Mouse (Mus musculus) kidney, postnatal 14 days (tissue): ENCODE results near the gene Zfp819.

Experiments used
- DNase-seq: peaks from one replicate; pipeline ENCODE4 v3.0.0; 2022; ENCODE audit warnings: mixed read lengths

Gene Zfp819

GRCm38 (mm10) chr7:43606896-43607742 lies at the start of gene Zfp819:
Gene Zfp819 (plus strand): TSS chr7:43607169.
- DNase-seq: peak; percentile 63

GRCm38 (mm10) chr7:43562006-43562633 lies 44.8 kb upstream of the Zfp819 start, which contains the start of gene Zfp658:
Gene Zfp658 (plus strand): TSS chr7:43562256.
- peak; percentile 90 for DNase-seq

DNA sequence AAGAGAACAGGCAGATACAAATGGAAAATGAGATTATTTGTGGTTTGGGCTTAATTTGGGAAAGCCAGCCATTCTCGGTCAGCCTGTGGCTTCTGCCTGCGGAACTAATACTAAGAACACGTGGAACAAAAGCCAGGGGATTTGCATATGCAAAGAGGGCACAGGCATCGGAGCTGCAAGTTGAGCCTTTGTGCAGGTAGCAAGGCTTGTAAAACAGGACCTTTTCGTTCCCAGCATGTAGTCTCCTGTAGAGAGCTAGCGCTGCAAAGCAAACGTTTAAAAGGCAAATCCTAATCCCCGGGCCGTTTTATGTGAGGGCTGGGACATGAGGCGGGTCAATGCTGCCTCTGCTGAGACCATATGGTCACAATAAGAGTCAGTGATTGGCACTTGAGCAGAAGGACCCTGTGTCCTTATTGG lies 44.3 kb upstream of the Zfp819 start:
- peak; percentile 24 for DNase-seq

DNA sequence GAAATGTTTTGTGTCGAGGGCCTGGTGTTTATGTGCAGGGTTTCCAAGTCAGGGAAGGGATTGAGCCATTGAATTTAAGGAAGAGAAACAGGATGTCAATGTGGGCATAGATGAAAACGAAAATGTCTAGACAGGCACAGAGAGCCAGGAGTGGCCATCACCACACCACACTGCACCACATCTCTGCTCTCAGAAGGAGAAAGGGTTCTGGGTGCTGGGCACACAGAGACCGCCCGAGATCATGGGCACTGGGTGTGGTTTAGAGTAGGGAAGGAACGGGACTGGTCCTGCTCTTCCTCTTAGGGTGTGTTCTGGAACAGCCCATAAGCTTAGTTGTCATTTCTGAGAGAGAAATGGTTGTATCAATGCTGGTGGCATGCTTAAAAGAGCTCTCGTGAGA lies 43.7 kb upstream of the Zfp819 start:
- no peak for DNase-seq

GRCm38 (mm10) chr7:43571216-43571615 lies 35.8 kb upstream of the Zfp819 start:
- DNase-seq: no peak

DNA sequence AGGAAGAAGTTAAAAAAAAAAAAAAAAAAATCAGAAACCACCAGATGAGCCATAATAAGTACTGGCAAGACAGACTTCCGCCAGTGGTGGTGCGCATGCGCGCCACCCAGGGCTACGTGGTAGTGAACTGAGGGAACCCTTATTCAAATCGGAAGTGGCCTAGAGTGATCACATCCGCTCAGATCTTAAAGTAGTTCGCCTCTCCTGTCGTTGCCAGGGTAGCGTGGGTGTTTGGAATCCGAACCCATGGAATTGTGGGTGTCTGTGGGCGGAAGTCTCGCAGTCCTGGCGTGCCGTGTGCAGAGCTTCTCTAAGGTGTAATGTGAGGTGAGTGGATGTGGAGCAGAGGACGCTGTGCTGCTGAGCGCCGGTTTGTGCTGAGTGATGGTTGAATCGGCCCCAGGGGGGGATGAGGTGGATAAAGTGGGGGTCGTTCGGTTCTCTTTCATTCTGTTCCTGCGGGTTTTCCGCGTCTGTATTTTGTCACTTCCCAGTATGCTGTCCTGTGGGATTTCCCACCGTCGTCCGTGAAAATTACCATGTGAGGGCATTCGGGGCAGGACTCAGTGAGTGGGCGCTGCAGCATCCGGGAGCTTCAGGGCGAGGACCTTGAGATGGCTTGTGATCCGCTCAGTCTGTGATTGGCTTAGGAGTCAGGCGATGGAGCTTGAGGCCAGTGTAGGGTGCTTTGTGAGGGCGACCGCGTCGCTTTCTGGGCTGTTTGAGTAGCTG lies 27.4 kb upstream of the Zfp819 start, which contains the start of gene Zfp719:
TSS of gene Zfp719 (plus strand) at position 171 of the 732 bp plus-strand sequence.
- DNase-seq: peak; percentile 94

GRCm38 (mm10) chr7:43580526-43580925 lies 26.4 kb upstream of the Zfp819 start:
- DNase-seq: no peak

DNA sequence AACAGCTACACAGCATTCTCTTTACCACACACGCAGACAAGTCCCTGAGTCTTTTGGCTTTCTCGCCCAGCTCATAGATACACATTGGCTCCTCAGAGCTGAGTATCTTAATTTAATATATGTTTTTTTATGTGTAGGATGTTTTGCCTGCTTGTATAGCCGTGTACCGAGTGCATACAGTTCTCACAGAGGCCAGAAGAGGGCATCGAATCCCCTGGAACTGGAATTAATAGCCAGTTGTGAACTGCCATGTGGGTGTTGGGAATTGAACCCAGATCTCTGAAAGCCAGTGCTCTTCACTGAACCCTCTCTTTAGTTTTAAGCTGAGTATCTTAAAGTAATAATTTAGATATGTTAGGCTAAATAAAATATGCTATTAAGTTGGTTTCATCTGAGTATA lies 22.2 kb upstream of the Zfp819 start:
- no peak for DNase-seq

DNA sequence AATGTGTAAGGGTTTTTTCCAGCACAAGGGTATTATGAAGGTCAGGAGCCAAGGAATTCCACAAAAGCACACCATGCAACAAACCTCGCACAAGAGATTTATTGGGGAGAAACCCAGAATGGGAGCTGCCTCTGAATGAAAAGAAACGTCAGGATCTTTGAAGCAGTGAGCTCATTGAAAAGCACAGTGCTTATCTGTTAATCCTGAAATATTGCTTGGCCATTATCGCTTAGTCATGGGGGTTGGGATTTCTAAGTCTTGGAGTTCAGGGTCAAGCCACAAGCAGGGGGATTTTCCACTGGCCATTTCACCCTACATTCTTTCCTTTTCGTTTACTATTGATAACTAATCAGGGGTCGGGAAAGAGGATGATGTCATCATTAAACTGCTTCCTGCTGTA lies 5.1 kb upstream of the Zfp819 start:
- no peak for DNase-seq

DNA sequence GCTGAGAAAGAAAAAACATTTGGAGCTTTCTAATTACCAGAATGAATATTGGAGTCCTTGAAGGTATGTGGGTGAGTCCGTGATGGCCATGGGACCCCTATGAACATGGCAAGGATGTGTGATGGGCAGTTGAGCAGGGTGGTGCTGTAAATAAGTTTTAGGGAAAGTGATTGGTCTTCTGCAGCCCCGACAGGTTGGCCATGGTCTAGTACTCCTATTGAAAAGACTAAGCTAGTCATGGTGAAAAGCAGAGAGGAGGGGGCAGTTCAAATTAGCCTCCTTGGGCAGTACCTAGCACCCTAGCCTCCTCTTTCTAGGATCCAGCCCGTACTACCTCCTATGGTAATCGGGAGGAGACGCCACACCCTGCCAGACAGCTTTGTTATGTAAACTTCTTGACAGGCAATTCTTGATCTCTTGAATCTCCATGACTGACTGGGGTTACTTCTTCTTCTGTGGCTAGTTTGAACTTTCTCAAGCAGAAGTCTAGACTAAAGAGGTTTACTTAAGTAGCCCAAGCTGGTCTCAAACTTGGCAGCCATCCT lies 846 bp downstream of the Zfp819 start:
- DNase-seq: no peak

- no peak for DNase-seq
Observed at GRCm38 (mm10) chr7:43608316-43608824, 1.4 kb downstream of the Zfp819 start.

DNA sequence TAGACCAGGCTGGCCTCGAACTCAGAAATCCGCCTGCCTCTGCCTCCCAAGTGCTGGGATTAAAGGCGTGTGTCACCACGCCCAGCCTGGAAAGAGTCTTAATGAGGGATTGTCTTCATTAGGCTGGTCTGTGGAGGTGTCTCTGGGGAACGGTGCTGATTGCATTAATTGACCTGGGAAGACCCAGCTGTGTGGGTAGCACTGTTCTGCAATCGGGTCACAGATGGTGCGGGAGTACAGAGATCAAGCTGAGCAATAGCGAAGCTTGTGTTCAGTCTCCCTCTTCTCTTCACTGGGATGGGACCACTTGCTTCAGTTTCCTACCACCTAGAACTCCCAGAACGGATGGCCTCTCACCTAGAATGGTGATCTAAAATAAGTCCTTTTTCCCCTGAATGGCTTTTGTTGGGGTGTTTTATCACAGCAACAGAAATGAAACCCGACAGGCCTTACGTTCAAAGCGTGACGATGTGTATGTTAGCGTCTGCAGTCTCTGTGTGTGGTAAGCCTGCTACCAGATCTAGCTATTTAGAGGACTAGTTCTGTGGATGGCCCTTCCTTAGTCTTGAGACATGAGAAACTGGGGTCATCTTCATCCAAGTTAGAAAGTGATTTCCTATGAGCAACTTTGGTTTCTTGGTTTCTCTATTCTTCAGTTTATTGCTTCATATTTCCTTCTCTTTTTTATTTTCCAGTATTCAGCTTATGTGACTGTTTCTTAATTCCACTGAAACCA lies 7.0 kb downstream of the Zfp819 start:
- DNase-seq: no peak

DNA sequence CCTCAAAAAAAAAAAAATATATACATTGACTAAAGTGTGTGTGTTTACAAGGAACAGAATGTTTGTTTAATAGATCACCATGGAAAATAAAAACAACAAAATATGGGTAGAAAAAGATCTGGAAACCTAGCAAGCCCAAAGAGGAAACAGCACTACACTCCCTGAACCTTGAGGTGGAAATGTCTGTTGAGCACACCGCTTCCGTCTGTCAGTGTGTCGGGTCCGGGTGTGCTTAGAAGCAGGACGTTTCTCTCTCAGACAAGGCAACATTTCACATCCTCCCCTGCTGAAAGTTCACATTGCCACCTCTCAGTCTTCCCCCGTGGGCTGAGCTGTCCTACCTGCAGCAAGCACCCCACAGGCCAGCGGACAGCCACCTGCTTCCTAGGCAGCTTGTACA lies 16.0 kb downstream of the Zfp819 start:
- no peak for DNase-seq

- no peak for DNase-seq
Observed at GRCm38 (mm10) chr7:43623819-43624218, 16.9 kb downstream of the Zfp819 start.

DNA sequence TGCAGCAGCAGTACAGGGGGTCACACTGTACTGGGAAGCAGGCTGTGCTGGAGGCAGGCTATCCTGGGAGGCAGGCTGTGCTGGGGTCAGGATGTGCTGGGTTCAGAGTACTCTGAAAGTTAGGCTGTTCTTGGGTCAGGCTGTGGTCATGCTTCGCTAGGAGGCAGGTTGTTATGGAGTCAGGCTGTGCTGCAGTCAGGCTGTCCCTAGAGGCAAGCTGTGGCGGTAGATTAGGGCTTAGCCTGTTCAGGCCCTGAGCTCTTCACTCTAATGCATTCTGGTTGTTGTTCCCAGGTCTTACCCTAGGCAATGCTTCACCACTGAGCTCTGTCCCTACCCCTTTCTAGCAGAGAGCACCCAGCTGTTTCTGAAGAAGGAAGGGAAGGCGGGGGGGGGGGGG lies 18.1 kb downstream of the Zfp819 start:
- no peak for DNase-seq

DNA sequence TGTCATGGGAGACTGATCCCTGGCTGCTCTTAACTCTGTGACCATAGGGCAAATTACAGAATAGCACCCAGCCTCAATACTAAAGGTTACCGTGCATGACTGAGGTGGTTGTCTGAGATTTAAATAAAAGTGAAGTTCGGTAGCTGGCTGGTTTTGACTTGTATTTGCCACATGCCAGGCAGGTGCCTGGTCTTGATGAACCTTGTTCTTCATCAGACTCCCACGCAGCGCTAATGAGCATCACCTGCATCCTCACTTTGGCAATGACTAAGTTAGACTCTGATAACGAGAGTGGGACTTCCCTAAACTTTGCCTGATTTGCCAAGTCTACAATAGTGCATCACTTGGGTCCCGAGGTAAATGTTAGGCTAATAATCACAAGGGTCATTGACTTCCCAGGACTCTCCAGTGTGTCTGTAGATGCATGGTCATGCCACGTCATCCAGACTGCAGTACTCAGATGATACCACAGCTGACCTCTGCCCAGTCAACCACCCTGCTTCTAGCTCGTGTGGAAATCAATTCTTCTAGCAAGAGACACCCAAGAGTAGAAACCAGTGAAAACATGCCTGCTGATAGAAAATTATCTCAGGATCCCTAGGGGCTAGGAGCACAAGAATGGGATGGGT lies 18.9 kb downstream of the Zfp819 start:
- no peak for DNase-seq

DNA sequence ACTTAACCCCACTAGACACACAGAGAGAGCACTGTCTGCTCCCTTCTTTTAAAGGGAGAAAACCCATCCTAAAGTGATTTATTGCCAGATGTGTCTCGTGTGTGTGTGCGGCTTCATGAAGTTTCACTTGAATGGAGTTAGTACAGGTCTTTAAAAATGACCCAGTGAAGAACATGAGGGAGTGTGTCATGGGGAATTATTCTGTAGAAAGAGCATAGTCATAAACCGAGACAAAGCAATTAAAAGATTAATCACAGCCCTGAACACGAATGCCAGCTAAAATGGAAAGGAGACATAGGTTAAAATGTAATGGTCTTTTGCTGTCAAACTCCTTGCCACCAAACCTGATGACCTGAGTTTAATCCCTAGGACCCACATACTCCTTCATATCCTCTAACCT lies 27.0 kb downstream of the Zfp819 start:
- DNase-seq: no peak

- DNase-seq: no peak
Observed at GRCm38 (mm10) chr7:43634500-43634899, 27.5 kb downstream of the Zfp819 start, which contains the start of gene Ceacam18. Gene Ceacam18 (plus strand): TSS chr7:43634707.

- no peak for DNase-seq
Observed at GRCm38 (mm10) chr7:43636194-43636593, 29.2 kb downstream of the Zfp819 start.

DNA sequence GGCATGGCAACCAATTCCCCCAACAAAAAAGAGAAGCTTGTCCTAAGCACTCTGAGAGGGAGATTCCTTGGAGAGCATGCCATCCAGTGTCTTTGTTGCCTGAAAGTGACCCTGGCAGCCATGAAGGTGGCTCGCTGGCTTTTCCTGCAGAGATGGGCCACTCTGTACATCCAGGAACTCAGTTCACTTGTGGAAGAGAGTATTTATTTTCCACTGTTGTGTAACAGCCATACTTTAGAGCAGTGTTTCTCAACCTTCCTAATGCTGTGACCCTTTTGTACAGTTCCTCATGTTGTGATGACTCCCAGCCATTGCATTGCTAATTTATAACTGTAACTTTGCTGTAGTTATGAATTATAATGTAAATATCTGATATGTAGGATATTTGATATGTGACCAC lies 30.1 kb downstream of the Zfp819 start:
- DNase-seq: no peak

- DNase-seq: no peak
Observed at GRCm38 (mm10) chr7:43642587-43642986, 35.6 kb downstream of the Zfp819 start.
